Mouse (Mus musculus): ENCODE measurements at regions not wholly inside any gene's neighbourhood (a gene's known extent, or its start where the extent isn't known, plus 50 kb on each side); places are given as distances from the start of the nearest gene placed in this dataset.
"Not testable (repeated sequence)": the region's sequence is repeated elsewhere in the genome, so short reads cannot be mapped to it uniquely, and the experiment has no call there.

DNA sequence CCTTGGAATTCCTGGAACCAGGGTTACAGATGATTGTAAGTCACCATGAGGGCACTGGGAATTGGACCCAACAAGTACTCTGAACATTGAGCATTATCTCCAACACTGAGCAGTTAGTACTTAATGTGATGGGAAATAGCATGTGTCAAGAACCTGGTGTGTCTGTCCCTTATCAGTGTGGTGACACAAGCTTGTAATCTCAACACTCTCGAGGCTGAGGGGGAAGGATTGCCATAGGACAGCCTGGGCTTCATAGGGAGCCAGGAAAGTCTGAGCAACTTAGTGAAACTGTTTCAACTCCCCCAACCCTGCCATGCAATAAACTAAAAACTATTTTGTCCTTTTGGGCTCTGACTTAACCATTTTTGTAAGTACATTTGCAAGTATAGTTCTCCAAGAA, 100.0 kb downstream of the Wdr20rt start:
- intact Hi-C loops (cut with DNase I): no loop called here
- DNase-seq (ENCODE audit: low spot score in 2 of 2): no peak

DNA sequence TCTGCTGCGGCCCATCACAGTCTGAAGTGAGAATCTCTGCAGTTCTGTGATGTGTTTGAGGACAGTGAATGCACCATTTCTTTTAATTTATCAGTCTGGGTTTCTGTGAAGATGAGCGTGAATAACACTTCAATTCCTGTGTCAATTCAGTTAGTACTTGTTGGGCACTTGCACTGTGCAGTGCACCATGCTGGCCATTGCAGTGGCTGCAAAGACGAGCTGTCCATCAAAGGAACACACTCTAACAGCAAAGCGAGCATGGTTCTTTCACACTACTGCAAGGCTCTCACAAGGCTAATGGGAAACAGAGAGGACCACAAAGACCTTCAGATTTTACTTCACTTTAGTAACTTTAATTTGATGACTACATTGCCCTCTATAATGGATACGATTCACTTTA, 103.2 kb downstream of the Wdr20rt start:
- intact Hi-C loops (cut with DNase I): no loop called here

DNA sequence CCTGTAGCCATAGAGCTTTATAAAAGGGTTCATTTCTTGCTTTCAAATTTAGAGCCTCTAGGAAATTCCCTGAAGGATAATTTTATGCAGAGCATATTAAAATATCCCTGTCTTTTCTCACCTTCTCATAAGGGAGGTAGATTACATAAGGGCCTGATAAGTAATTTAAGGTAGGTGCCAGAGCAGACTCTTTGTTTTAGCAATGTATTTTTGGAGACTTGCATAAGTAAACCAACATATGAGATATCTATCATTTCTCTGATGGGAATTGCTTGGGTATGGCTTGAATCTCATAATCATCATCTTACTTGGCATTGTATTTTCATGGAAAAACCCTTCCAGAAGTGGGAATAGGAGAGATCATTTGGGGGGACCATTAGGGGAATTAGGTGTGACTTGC, 104.4 kb downstream of the Wdr20rt start:
- intact Hi-C loops (cut with DNase I): no loop called here
- no peak for DNase-seq (ENCODE audit: low spot score in 2 of 2)

More for the DNA sequence above, 103.2 kb downstream of the Wdr20rt start:
- no peak for DNase-seq (ENCODE audit: low spot score in 2 of 2)

DNA sequence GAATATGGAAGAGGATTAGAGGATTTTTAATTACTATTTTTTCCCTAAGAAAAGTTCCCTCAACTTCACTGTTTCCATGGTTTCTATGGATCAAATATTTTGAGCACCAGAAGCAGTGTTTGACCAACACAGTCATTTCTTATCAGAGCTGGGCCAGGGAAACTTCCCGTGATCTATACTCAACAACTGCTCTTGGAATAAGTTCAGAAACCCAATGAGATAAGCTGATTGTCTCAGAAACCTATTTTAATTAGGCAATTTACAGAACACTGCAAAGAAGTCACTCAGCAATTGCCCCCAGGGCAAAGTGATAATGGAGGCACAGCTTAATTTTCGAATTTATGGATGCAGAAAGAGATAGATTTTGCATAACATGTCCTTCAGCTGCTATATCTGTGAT, 114.7 kb downstream of the Wdr20rt start:
- intact Hi-C loops (cut with DNase I): no loop called here
- DNase-seq (ENCODE audit: low spot score in 2 of 2): no peak

DNA sequence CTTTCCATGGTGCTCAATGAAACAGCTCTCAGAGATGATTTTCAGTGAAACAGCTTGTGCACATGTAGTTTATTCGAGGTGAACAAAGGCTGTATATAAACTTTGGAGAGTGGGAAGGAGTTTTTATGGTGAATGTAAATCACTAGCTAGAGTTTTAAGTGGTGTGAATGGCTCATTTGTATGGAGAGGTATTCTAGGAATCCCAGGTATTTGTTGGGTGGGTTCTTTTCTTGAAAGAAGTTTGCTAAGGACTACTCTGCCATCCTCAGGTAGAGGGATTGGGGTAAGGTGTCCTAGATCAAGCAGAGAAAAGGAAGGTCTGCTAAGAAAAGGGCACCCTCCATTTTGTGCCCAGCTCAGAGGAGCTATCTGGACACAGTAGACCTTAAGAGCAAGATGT, 121.9 kb downstream of the Wdr20rt start:
- intact Hi-C loops (cut with DNase I): no loop called here
- no peak for DNase-seq (ENCODE audit: low spot score in 2 of 2)

DNA sequence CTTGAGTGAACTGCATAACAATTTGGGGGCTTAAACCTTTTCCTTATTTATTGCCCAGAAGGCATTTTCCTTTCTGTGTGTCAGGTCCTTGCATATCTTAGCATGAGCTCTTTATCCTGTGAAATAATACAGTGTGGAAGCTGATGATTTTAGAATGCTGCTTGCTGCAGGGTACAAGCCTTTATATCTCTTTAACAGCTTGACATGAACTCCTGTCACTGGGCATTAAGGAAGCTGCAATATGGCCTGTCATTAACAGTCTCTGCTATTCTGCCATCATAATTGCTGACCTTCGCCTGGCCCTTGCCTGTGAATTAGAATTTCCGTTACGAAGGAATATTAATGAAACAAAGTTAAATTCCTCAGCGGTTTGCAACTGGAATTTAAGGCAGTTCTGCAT, 124.2 kb downstream of the Wdr20rt start:
- DNase-seq (ENCODE audit: low spot score in 2 of 2): no peak
- intact Hi-C loops (cut with DNase I): no loop called here

DNA sequence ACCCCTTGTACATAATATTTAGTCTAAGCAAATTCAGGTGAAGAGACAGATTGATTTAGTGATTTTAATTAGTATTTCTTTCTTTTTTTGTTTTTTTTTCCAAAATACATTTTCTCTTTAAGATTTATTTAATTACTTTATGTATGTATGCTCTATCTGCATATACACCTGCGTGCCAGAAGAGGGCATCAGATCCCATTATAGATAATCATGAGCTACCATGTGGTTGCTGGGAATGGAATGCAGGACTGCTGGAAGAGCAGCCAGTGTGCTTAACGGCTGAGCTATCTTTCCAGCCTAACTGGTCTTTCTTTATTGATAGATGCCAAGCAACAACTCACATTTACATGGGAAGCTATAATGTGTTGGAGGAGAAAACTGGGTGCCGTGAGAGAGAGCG, 138.9 kb downstream of the Wdr20rt start:
- intact Hi-C loops (cut with DNase I): no loop called here
- DNase-seq (ENCODE audit: low spot score in 2 of 2): no peak

DNA sequence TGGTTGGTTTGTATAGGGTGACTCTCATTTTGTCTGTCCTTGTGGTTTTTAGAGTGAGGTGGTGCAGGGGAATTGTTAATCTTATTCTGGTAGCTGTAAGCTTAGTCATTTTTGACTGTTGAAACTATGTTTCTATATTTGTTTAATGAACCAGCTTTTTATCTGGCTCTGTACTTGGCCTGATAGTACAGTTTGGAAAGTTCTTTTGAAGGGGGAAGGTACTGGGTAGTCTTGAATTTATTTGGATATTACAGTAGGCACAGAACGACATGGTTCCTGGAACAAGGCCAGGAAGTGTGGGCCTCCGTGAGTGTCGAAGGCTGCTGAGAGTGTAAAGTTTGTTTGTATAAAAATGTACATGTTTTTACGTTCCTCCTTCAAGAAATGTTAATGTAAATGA, 142.0 kb downstream of the Wdr20rt start:
- intact Hi-C loops (cut with DNase I): no loop called here
- no peak for DNase-seq (ENCODE audit: low spot score in 2 of 2)

DNA sequence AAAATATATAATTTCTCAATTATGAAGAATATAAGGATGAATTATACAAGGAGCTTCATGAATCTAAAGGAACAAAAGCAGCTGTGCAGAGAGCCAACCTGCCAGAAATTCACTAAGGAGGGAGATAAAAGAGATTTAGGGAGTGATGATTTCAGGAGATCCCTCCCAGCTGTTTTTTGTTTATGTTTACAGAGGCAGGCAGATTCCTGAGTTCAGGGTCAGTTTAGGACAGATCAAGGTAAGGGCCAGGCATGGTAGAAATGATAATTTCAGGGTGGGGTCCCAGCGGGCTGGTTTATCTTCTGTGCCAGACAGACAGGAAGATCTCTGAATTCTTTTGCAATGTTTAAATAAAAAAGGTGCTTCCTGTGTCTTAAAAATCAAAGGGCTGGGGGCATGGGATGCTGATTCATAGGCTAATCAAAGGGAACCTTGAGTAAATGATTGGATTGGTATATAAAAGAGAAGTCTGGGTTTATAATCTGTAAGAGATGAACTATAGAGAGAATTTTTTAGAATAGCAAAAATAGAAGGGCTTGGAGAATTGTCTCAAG, 142.6 kb downstream of the Wdr20rt start:
- DNase-seq (ENCODE audit: low spot score in 2 of 2): no peak
- intact Hi-C loops (cut with DNase I): no loop called here

DNA sequence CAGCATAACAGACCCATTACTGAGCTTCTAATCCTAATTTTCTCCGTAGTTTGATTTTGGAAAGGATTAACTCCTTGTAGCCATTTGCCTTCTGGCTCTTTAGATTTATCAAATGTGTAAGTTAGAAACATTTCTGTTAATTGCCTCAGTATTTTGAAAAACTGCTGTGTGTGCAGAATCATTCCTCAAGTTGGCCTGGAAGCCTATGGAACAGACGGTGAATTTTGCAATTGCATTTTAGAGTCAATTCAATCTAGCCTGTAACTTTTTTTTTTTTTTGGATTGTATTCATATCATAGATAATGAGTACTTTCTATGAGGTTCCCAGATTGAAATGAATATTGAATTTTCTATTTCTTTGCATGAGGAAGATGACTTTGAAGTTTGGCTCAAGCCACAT, 146.3 kb downstream of the Wdr20rt start:
- DNase-seq (ENCODE audit: low spot score in 2 of 2): no peak
- intact Hi-C loops (cut with DNase I): no loop called here

DNA sequence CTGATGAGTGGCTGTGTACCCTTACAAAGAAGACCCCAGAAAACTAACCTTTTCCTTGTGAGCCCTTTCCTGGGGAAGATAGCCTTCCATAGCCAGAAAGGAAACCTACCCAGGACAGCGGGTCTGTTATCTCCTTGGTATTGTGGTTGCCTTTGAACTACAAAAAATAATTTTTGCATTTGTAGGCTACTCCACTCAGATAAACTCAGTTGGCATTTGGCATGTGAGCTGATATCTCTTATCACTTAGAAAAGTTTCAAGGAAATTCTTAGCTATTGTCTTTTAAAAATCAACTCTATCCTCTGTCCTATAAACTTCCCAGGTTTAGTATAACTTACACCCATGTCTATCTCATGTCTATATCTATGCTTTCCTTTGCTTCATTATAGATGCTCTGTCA, 154.0 kb downstream of the Wdr20rt start:
- no peak for DNase-seq (ENCODE audit: low spot score in 2 of 2)
- intact Hi-C loops (cut with DNase I): no loop called here

DNA sequence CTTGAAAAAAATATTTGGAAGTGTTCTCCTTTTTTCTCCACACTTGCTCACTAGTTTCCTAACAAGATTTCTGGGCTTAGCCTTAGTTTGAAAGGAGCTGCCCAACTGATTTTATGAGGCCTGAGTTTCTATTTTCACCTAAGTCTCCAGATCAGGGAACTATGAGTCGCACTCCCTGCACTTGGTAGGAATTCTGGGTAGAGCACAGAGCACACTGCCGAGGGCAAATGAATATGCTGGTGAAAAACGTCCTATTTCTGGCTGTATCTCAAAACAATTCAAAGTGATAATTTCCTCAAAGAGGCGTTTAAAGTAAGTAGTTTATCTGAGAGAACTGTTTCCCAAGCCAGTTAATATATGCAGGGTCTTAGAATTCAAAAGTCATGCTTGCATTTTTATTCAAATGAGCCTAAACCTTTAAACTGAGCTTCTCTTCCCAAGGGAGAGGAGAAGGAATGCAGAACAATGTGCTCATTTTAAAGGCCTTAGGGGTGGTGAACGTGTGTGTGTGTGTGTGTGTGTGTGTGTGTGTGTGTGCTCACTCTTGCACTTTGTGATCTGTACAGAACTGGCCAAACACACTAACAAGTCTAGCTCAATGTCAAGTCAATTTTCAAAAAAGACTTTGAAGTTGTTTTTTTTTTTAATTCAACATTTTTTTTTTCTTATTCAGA, 156.9 kb downstream of the Wdr20rt start:
- intact Hi-C loops (cut with DNase I): no loop called here
- DNase-seq (ENCODE audit: low spot score in 2 of 2): no peak

DNA sequence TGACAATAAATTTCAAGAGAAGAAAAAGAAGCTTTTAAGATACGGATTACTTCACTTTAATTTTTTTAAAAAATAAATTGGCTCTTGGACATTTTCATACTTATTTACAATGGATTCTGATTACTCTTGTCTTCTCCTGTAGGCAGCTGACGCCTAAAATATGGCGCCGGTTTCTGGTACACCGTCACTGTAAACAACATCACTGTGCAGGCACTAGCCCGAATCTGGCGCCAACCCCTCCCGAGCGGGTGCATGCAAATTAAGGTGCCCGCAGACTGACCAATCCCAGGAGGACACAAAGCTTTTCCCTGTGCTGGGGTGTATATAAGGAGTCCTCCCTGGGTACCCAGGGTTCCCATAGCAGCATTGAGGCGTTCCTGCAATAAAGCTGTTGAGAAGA, 157.5 kb downstream of the Wdr20rt start:
- DNase-seq (ENCODE audit: low spot score in 2 of 2); intact Hi-C loops (cut with DNase I): not testable (repeated sequence)

DNA sequence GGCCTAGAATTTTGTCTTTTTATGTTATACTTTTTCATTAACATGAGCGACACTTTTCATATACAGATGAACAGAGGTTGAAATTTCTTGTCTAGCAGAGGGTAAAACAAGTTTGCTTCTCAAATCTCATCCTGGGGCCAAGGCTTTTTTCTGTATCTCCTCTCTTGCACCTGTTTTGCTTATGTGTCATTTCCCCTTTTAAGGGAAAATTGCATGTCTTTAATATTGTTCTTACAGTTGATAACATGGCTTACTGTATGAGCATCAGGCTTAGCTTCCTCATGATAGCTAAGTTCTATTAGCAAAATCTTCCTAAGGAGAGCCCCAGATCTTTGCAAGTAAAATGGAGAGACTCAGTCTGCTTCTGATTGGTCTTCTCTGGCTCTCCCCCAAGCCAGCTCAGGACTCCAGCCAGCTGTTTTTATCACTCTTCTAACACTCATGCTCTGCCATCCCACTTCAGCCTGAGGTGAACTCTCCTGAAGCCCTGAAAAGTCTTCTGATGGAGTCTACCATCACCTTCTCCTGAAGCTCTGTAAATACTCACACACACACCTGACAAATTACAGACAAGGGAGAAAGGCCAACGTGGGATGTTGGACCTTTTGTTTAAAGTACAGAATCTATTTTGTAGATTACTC, 160.8 kb downstream of the Wdr20rt start:
- intact Hi-C loops (cut with DNase I): no loop called here
- no peak for DNase-seq (ENCODE audit: low spot score in 2 of 2)

DNA sequence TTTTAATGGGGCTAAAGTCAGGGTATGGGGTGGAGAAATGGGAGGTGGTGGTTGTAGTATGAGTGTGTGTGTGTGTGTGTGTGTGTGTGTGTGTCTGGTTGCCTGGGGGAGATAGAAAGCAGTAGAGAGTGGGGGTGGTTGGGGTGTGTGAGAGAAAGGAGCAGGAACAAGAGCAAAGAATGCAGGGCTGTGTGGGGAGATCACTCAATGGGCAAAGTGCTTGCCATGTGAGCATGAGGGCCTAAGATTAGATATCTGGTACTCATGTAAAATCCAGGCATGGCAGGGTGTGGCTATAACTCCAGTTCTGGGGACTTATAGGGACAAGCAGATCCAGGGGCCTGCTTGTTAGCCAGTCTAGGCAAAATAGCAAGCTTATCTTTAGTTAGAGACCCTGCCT, 161.7 kb downstream of the Wdr20rt start:
- no peak for DNase-seq (ENCODE audit: low spot score in 2 of 2)
- intact Hi-C loops (cut with DNase I): no loop called here

DNA sequence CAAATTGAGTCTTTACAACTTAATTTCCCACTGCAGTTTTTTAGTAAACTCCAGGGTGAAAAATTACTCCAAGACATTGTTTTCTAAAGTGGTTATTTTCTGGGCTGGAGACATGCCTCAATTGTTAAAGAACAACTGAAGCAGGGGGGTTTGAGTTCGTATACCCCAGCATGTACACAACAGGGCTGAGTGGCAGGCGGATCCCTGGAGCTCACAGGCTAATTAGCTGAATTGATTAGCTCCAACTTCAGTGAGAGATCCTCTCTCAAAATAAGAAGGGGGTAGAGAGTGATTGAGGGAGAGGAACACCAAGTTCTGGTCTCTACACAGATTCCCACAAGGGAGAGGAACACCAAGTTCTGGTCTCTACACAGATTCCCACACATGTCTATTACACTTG, 164.2 kb downstream of the Wdr20rt start:
- intact Hi-C loops (cut with DNase I): no loop called here

DNA sequence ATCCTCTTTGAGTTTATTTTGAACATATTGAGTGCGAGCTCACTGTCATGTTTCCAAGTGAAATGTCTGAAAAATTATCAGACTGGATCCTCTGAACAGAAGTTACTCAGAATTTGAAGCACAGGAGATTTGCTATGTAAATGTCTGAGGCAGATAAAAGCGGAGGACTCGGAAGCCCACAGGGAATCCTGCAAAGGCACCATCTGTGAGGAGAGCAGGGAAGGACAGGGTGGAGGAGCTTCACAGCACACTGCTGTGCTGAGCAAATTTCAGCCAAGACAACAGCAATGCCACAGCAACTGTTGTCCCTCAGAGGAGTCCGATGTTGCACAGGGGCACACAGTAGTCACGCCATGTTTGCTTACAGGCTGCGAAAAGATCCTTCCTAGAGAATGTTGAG, 165.0 kb downstream of the Wdr20rt start:
- intact Hi-C loops (cut with DNase I): no loop called here
- peak; percentile 31 to 38 for DNase-seq (ENCODE audit: low spot score in 2 of 2)

More for the DNA sequence above, 164.2 kb downstream of the Wdr20rt start:
- DNase-seq (ENCODE audit: low spot score in 2 of 2): no peak

DNA sequence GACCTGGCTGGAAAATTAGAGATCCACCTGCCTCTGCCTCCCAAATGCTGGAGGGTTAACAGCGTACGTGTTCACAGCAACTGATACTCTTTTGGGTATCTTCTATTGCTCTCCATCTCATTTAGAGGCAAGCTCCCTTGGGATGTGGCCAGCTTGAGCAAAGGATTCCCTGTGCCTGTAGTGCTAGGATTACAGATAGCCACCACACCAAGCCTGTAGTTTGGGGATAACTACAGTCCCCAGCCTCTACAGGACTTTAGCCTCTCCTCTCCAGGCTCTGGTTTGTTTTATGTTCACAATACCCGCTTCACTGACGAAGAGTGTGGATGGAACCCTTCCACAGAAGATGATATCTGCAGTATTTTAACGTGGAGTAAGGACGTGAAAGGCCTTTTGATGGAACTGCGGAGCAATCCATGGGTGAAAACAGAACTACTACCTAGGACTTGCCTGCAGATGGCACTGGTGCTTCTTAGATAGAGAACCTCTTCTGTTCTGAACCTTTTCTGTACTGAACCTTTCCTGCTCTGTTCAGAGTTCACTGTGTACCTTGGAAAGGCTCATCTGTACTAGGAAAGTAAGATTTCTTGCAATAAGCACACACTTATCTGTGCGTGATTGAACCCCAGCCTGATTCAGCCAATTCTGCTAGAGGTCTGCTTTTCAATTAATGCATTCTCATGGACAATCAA, 176.6 kb downstream of the Wdr20rt start:
- peak; percentile 34 to 43 for DNase-seq (ENCODE audit: low spot score in 2 of 2)
- intact Hi-C loops (cut with DNase I): no loop called here

DNA sequence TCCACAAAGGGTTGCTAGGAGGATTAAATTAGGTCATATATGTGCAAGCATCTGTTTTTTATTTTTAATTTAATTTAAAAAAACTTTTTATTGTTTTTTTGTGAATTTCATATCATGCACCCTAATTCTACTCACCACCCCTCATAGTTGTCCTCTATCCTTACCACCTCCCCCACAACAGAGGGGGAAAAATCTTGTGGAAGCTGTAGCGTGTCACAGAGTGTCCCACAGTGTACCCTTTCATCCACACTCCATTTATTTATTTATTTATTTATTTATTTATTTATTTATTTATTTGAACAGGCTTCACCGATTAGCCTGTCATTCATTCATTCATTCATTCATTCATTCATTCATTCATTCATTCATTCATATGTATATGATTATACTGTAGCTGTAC, 177.8 kb downstream of the Wdr20rt start:
- intact Hi-C loops (cut with DNase I): no loop called here
- DNase-seq (ENCODE audit: low spot score in 2 of 2): no peak

DNA sequence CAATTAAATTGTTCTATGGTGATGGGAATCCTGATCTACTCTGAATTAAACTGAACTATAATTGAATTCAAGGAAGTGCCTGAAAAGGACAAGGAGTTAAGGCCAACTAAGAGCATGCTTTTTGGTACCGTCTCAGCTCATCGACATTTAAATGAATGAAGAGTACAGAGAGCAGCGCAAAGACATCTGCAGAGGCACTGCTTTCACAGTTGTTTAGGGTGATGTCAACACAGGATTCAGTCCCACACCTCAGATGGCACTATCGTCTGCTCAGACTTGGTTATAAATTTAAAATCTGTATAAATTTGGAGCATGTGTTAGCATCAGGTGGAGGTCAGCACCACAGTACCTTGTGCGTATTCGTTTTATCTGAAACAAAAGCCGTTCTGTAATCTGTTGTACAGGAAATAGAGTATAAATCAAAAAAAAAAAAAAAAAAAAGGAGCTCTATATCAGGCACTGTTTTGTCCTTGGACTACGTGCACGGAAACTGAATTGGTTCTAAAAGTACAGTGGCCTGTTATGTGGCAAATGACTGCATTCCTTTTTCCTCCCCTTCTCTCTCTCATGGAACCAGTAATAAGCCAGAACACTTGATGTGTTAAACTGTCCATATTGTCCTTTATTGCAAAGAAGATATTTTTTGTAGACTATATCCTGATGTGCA, 187.8 kb downstream of the Wdr20rt start:
- DNase-seq (ENCODE audit: low spot score in 2 of 2): no peak
- intact Hi-C loops (cut with DNase I): no loop called here

All from left cerebral cortex, postnatal 36 days (tissue).